Mouse (Mus musculus) limb, embryonic 13.5 days (tissue): ENCODE results near the gene Ptprn2. TPM values are rescaled to one million over a fixed set of nuclear protein-coding genes. Genes with fewer than 3 reads are reported as not detected.

Experiments used
- ATAC-seq: fragments of 200-750 bp; cut with Nextera tagmentation; 2 replicates; pipeline ENCODE4 v1.8.0; 2017; ENCODE audit warnings: low read depth, moderate number of reproducible peaks, moderate TSS enrichment; ENCODE audit not compliant: low FRiP score
- H3K27ac ChIP-seq: fragments of 300-500 bp; sonication (generic); 2 replicates; pipeline ENCODE4 v1.5.1; 2015; ENCODE audit warnings: inconsistent platforms, mild to moderate bottlenecking, moderate library complexity
- H3K27me3 ChIP-seq: fragments of 300-500 bp; sonication (generic); 2 replicates; pipeline ENCODE4 v1.6.1; 2015; ENCODE audit warnings: mild to moderate bottlenecking, inconsistent platforms
- H3K36me3 ChIP-seq: fragments of 300-500 bp; sonication (generic); 2 replicates; pipeline ENCODE4 v1.6.1; 2015; ENCODE audit warnings: inconsistent platforms, mild to moderate bottlenecking, moderate library complexity
- H3K4me1 ChIP-seq: fragments of 300-500 bp; sonication (generic); 2 replicates; pipeline ENCODE4 v1.6.1; 2015; ENCODE audit warnings: inconsistent platforms
- H3K4me2 ChIP-seq: fragments of 300-500 bp; sonication (generic); replicated peaks from 2 replicates; pipeline ENCODE4 v1.6.1; 2015; ENCODE audit warnings: inconsistent platforms, mild to moderate bottlenecking, moderate library complexity
- H3K4me3 ChIP-seq: fragments of 300-500 bp; sonication (generic); 2 replicates; pipeline ENCODE4 v1.5.1; 2015; ENCODE audit warnings: moderate library complexity, mild to moderate bottlenecking, inconsistent platforms
- H3K9ac ChIP-seq: fragments of 300-500 bp; sonication (generic); 2 replicates; pipeline ENCODE4 v1.6.1; 2015; ENCODE audit warnings: mild to moderate bottlenecking, inconsistent platforms
- H3K9me3 ChIP-seq: fragments of 300-500 bp; sonication (generic); 2 replicates; pipeline ENCODE4 v1.6.1; 2016; ENCODE audit warnings: inconsistent platforms
- WGBS: fragments of 180-500 bp; shearing (Covaris S2); methylation state at CpG from one replicate; pipeline ENCODE4 v1.1.7; 2015; 5-methylcytosine and 5-hydroxymethylcytosine counted together
- polyA plus RNA-seq: library from polyadenylated mRNA; unstranded; fragments of >200 nt; fragmentation: Nextera tagmentation; extraction: Ambion mirVana; gene quantifications from 2 replicates; pipeline ENCODE4 v1.2.1, GENCODE M21; 2015

Gene Ptprn2
- polyA plus RNA-seq, 1 experiment from 2014 or later, result 0.19 TPM

GRCm38 (mm10) chr12:117152366-117153165 is 667.0 kb downstream of the Ptprn2 start:
- H3K4me1 ChIP-seq, result peaks cover 46% of the 10 kb centered on the region

GRCm38 (mm10) chr12:117153166-117153480 is 667.6 kb downstream of the Ptprn2 start:
- Histone ChIP-seq H3K4me1 (peaks cover 46% of the 10 kb centered on the region), H3K27ac (no peak overlapping the region), H3K4me2 (peak overlapping the region; percentile 92), H3K27me3 (peaks cover 94% of the 10 kb centered on the region), H3K36me3 (no peaks in the 10 kb centered on the region), H3K9ac (no peak overlapping the region), H3K4me3 (peak overlapping the region; percentile 64), H3K9me3 (no peaks in the 10 kb centered on the region)
- WGBS, result 2% methylated on average over 8 of the region's 8 CpGs
- no peak for ATAC-seq

More at GRCm38 (mm10) chr12:117152366-117153165, 667.0 kb downstream of the Ptprn2 start:
- Histone ChIP-seq H3K4me3 (peak overlapping the region; percentile 64), H3K27ac (no peak overlapping the region), H3K4me2 (peak overlapping the region; percentile 92), H3K9ac (no peak overlapping the region), H3K9me3 (no peaks in the 10 kb centered on the region), H3K36me3 (no peaks in the 10 kb centered on the region), H3K27me3 (peaks cover 93% of the 10 kb centered on the region)
- 5% methylated on average over 28 of the region's 28 CpGs for WGBS
- ATAC-seq, result no peak

GRCm38 (mm10) chr12:117153671-117154355 is 668.3 kb downstream of the Ptprn2 start:
- H3K9ac ChIP-seq, result peak overlapping the region; percentile 62
- WGBS, result under 1% methylated on average over 73 of the region's 73 CpGs
- H3K27me3 ChIP-seq, result peaks cover 95% of the 10 kb centered on the region
- ATAC-seq, result peak; percentile 80
- H3K36me3 ChIP-seq, result no peaks in the 10 kb centered on the region
- peak overlapping the region; percentile 92 for H3K4me2 ChIP-seq
- H3K4me3 ChIP-seq, result peak overlapping the region; percentile 64
- H3K4me1 ChIP-seq, result peaks cover 46% of the 10 kb centered on the region
- no peaks in the 10 kb centered on the region for H3K9me3 ChIP-seq
- no peak overlapping the region for H3K27ac ChIP-seq

- H3K27ac ChIP-seq, result no peak overlapping the region
- H3K36me3 ChIP-seq, result no peaks in the 10 kb centered on the region
- peak; percentile 21; the same call in 1 of the 2 replicates for ATAC-seq
- peaks cover 52% of the 10 kb centered on the region for H3K4me1 ChIP-seq
- H3K4me3 ChIP-seq, result peak overlapping the region; percentile 64
- H3K4me2 ChIP-seq, result peak overlapping the region; percentile 92
- peak overlapping the region; percentile 62 for H3K9ac ChIP-seq
- 2% methylated on average over 27 of the region's 27 CpGs for WGBS
- no peaks in the 10 kb centered on the region for H3K9me3 ChIP-seq
- peaks cover 97% of the 10 kb centered on the region for H3K27me3 ChIP-seq
Observed at GRCm38 (mm10) chr12:117154356-117155243, 669.1 kb downstream of the Ptprn2 start.

GRCm38 (mm10) chr12:117155307-117156220 is 670.0 kb downstream of the Ptprn2 start:
- ATAC-seq, result no peak
- Histone ChIP-seq H3K27me3 (peaks cover 99% of the 10 kb centered on the region), H3K36me3 (no peaks in the 10 kb centered on the region), H3K4me2 (peak overlapping the region; percentile 92), H3K27ac (no peak overlapping the region), H3K9me3 (no peaks in the 10 kb centered on the region), H3K4me3 (peak overlapping the region; percentile 64), H3K4me1 (peaks cover 61% of the 10 kb centered on the region), H3K9ac (no peak overlapping the region)
- 4% methylated on average over 33 of the region's 33 CpGs for WGBS

GRCm38 (mm10) chr12:117156256-117156655 is 670.7 kb downstream of the Ptprn2 start:
- H3K9ac ChIP-seq, result no peak overlapping the region
- no peaks in the 10 kb centered on the region for H3K9me3 ChIP-seq
- 28% methylated on average over 5 of the region's 5 CpGs for WGBS
- no peak overlapping the region; the same call in 1 of the 2 replicates for H3K4me2 ChIP-seq
- H3K4me1 ChIP-seq, result peaks cover 59% of the 10 kb centered on the region
- 0 out of 2 replicates have a peak overlapping the region, but pooled peaks have one; percentile 64 for H3K4me3 ChIP-seq
- no peak for ATAC-seq
- peaks cover 99% of the 10 kb centered on the region for H3K27me3 ChIP-seq
- no peaks in the 10 kb centered on the region for H3K36me3 ChIP-seq
- no peak overlapping the region for H3K27ac ChIP-seq

- no peak overlapping the region for H3K9ac ChIP-seq
- H3K27ac ChIP-seq, result no peak overlapping the region
- 72% methylated on average over 3 of the region's 3 CpGs for WGBS
- ATAC-seq, result no peak
- no peaks in the 10 kb centered on the region for H3K9me3 ChIP-seq
- H3K36me3 ChIP-seq, result no peaks in the 10 kb centered on the region
- peaks cover 99% of the 10 kb centered on the region for H3K27me3 ChIP-seq
- no peak overlapping the region for H3K4me2 ChIP-seq
- H3K4me1 ChIP-seq, result peaks cover 53% of the 10 kb centered on the region
- no peak overlapping the region for H3K4me3 ChIP-seq
Observed at GRCm38 (mm10) chr12:117156786-117157185, 671.3 kb downstream of the Ptprn2 start.

GRCm38 (mm10) chr12:117157249-117157648 is 671.7 kb downstream of the Ptprn2 start:
- H3K4me1 ChIP-seq, result peaks cover 53% of the 10 kb centered on the region
- WGBS, result 67% methylated on average over 2 of the region's 2 CpGs
- H3K9me3 ChIP-seq, result no peaks in the 10 kb centered on the region
- no peak overlapping the region for H3K4me2 ChIP-seq
- H3K9ac ChIP-seq, result no peak overlapping the region
- H3K27ac ChIP-seq, result no peak overlapping the region
- no peak overlapping the region for H3K4me3 ChIP-seq
- H3K27me3 ChIP-seq, result peaks cover 99% of the 10 kb centered on the region
- H3K36me3 ChIP-seq, result no peaks in the 10 kb centered on the region
- no peak for ATAC-seq

GRCm38 (mm10) chr12:117157660-117158386 is 672.3 kb downstream of the Ptprn2 start:
- H3K27ac ChIP-seq, result no peak overlapping the region
- H3K27me3 ChIP-seq, result peaks cover 97% of the 10 kb centered on the region
- H3K9me3 ChIP-seq, result no peaks in the 10 kb centered on the region
- ATAC-seq, result no peak
- H3K4me1 ChIP-seq, result peaks cover 47% of the 10 kb centered on the region
- no peak overlapping the region for H3K4me2 ChIP-seq
- no peak overlapping the region for H3K4me3 ChIP-seq
- H3K9ac ChIP-seq, result no peak overlapping the region
- WGBS, result 21% methylated on average over 9 of the region's 9 CpGs
- no peaks in the 10 kb centered on the region for H3K36me3 ChIP-seq

- H3K27ac ChIP-seq, result no peak overlapping the region
- ATAC-seq, result no peak
- no peak overlapping the region for H3K4me3 ChIP-seq
- no peak overlapping the region for H3K9ac ChIP-seq
- peak overlapping the region; percentile 65 for H3K4me2 ChIP-seq
- H3K27me3 ChIP-seq, result peaks cover 88% of the 10 kb centered on the region
- peaks cover 39% of the 10 kb centered on the region for H3K4me1 ChIP-seq
- H3K9me3 ChIP-seq, result no peaks in the 10 kb centered on the region
- WGBS, result 15% methylated on average over 17 of the region's 17 CpGs
- H3K36me3 ChIP-seq, result no peaks in the 10 kb centered on the region
Observed at GRCm38 (mm10) chr12:117158950-117159668, 673.6 kb downstream of the Ptprn2 start.
